Mouse (Mus musculus) hindbrain, embryonic 12.5 days (tissue): ENCODE data around the gene Hoxa13. TPM values are rescaled to one million over a fixed set of nuclear protein-coding genes. Genes with fewer than 3 reads are reported as not detected.

ENCODE experiments used
- ATAC-seq: fragments of 200-750 bp; cut with Nextera tagmentation; 2 replicates; pipeline ENCODE4 v1.8.0; 2017; ENCODE audit warnings: moderate TSS enrichment; ENCODE audit not compliant: low FRiP score
- H3K27ac ChIP-seq: fragments of 300-500 bp; sonication (generic); 2 replicates; pipeline ENCODE4 v1.5.1; 2016; ENCODE audit warnings: mild to moderate bottlenecking
- H3K27me3 ChIP-seq: fragments of 300-500 bp; sonication (generic); 2 replicates; pipeline ENCODE4 v1.6.1; 2016; ENCODE audit warnings: mild to moderate bottlenecking
- H3K36me3 ChIP-seq: fragments of 300-500 bp; sonication (generic); 2 replicates; pipeline ENCODE4 v1.6.1; 2016; ENCODE audit warnings: mild to moderate bottlenecking
- H3K4me1 ChIP-seq: fragments of 300-500 bp; sonication (generic); 2 replicates; pipeline ENCODE4 v1.6.1; 2016
- H3K4me2 ChIP-seq: fragments of 300-500 bp; sonication (generic); replicated peaks from 2 replicates; pipeline ENCODE4 v1.6.1; 2016; ENCODE audit warnings: mild to moderate bottlenecking
- H3K4me3 ChIP-seq: fragments of 300-500 bp; sonication (generic); 2 replicates; pipeline ENCODE4 v1.5.1; 2016; ENCODE audit warnings: mild to moderate bottlenecking
- H3K9ac ChIP-seq: fragments of 300-500 bp; sonication (generic); 2 replicates; pipeline ENCODE4 v1.6.1; 2016; ENCODE audit warnings: mild to moderate bottlenecking, moderate library complexity
- H3K9me3 ChIP-seq: fragments of 300-500 bp; sonication (generic); replicated peaks from 2 replicates; pipeline ENCODE4 v1.6.1; 2016; ENCODE audit warnings: mild to moderate bottlenecking
- WGBS: fragments of 180-500 bp; shearing (Covaris S2); methylation state at CpG from one replicate; pipeline ENCODE4 v1.1.7; 2016; 5-methylcytosine and 5-hydroxymethylcytosine counted together
- polyA plus RNA-seq: library from polyadenylated mRNA; unstranded; fragments of >200 nt; fragmentation: Nextera tagmentation; extraction: Ambion mirVana; gene quantifications from 2 replicates; pipeline ENCODE4 v1.2.1, GENCODE M21; 2016

The Hoxa13 gene
- polyA plus RNA-seq, 1 experiment from 2014 or later: not detected

GRCm38 (mm10) chr6:52228475-52229465, 31.9 kb downstream of the Hoxa13 start:
- no peak overlapping the region for H3K9ac ChIP-seq
- H3K4me1 ChIP-seq: 0 out of 2 replicates have a peak, but pooled peaks cover 4% of the 10 kb centered on the region
- H3K4me3 ChIP-seq: no peak overlapping the region
- peaks cover 94% of the 10 kb centered on the region for H3K27me3 ChIP-seq
- H3K27ac ChIP-seq: no peak overlapping the region
- ATAC-seq: no peak
- H3K9me3 ChIP-seq: no peaks in the 10 kb centered on the region
- no peak overlapping the region for H3K4me2 ChIP-seq
- no peaks in the 10 kb centered on the region for H3K36me3 ChIP-seq
- 1% methylated on average over 38 of the region's 38 CpGs for WGBS

DNA sequence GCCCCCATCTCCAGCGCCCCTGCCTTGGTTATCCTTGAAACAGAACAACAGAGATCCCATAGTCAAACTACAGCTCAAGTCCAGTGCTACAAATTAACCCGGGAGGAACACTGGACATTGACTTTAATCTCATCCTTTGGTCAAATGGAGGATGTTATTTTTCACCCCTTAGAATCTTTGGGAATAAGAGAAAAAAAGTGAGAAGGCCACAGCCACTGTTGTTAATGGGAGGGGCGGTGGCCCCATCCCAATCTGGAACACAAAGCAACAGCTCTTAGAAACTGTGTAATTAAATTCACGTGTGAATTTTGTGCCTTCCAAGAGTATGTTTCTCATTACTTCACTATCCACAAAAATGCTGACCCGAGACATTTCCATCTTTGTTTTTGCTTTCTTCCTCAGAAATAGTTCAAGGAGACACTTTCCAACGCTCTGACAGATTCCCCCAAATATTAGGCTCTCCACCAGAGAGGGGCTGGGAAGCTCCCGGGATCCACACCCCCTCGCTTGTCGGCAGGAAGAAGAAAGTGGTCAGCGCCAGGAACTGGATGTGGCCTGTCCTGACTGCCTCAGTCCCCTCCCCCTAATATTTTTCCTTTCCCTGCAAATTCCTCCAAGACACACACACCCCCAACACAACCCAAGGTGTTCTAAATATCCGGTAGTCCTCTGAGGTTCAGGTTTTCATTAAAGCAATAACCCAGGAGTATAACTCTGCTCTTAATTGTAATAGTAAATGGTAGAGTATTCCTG, 33.0 kb downstream of the Hoxa13 start:
- ATAC-seq: no peak
- Histone ChIP-seq H3K27ac (no peak overlapping the region), H3K4me3 (no peak overlapping the region), H3K36me3 (no peaks in the 10 kb centered on the region), H3K4me1 (0 out of 2 replicates have a peak, but pooled peaks cover 4% of the 10 kb centered on the region), H3K9ac (no peak overlapping the region), H3K27me3 (peaks cover 94% of the 10 kb centered on the region), H3K9me3 (no peaks in the 10 kb centered on the region), H3K4me2 (no peak overlapping the region)
- 4% methylated on average over 11 of the region's 11 CpGs for WGBS

DNA sequence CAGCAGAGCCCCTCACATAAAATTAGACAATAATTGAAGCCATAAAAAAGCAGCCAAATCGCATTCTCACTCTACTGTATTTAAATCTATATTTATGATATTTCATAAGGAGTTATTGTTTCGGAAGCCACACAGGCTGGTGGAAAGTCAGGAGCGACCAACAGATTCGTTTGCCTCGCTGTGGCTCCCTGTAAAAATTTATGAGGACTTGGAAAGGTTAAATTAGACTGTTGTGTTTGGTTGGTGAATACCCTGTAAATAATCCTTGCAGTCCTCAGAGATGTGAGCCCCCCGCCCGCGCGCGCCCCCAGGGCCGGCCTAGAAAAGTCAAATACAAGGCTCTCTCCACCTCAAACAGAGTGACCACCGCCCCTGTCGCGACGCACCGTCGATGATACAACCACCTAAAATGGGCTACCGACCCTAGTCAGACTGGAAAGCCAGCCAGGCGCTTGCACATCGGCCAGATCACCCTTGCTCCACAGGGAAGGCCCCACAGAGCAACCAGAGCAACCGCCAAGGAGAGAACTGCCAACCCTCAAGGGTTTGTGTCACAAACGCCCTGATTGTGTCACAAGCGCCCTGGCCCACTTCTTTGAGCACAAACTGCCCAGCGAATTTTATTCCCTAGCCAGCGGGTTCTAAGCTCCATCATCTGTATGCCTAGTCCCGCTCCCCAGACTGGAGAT, 34.0 kb downstream of the Hoxa13 start:
- H3K9ac ChIP-seq: no peak overlapping the region
- no peak for ATAC-seq
- WGBS: 2% methylated on average over 26 of the region's 26 CpGs
- H3K4me2 ChIP-seq: no peak overlapping the region
- no peaks in the 10 kb centered on the region for H3K36me3 ChIP-seq
- H3K4me3 ChIP-seq: no peak overlapping the region
- peaks cover 94% of the 10 kb centered on the region for H3K27me3 ChIP-seq
- no peak overlapping the region for H3K27ac ChIP-seq
- no peaks in the 10 kb centered on the region for H3K9me3 ChIP-seq
- H3K4me1 ChIP-seq: peaks cover 6% of the 10 kb centered on the region; the same call in 1 of the 2 replicates

- Histone ChIP-seq H3K27me3 (peaks cover 97% of the 10 kb centered on the region), H3K9ac (no peak overlapping the region), H3K4me1 (peaks cover 12% of the 10 kb centered on the region; the same call in 1 of the 2 replicates), H3K9me3 (no peaks in the 10 kb centered on the region), H3K27ac (no peak overlapping the region), H3K4me3 (peak overlapping the region; percentile 8), H3K4me2 (no peak overlapping the region), H3K36me3 (no peaks in the 10 kb centered on the region)
- no peak for ATAC-seq
- WGBS: 1% methylated on average over 69 of the region's 69 CpGs
These were observed 34.8 kb downstream of the Hoxa13 start for GRCm38 (mm10) chr6:52225612-52226568.

GRCm38 (mm10) chr6:52224895-52225611, 35.6 kb downstream of the Hoxa13 start:
- Histone ChIP-seq H3K9me3 (no peaks in the 10 kb centered on the region), H3K4me3 (no peak overlapping the region; the same call in 1 of the 2 replicates), H3K4me1 (peaks cover 12% of the 10 kb centered on the region; the same call in 1 of the 2 replicates), H3K9ac (no peak overlapping the region), H3K27ac (no peak overlapping the region), H3K4me2 (no peak overlapping the region), H3K36me3 (no peaks in the 10 kb centered on the region), H3K27me3 (peaks cover 97% of the 10 kb centered on the region)
- no peak for ATAC-seq
- 2% methylated on average over 36 of the region's 36 CpGs for WGBS

DNA sequence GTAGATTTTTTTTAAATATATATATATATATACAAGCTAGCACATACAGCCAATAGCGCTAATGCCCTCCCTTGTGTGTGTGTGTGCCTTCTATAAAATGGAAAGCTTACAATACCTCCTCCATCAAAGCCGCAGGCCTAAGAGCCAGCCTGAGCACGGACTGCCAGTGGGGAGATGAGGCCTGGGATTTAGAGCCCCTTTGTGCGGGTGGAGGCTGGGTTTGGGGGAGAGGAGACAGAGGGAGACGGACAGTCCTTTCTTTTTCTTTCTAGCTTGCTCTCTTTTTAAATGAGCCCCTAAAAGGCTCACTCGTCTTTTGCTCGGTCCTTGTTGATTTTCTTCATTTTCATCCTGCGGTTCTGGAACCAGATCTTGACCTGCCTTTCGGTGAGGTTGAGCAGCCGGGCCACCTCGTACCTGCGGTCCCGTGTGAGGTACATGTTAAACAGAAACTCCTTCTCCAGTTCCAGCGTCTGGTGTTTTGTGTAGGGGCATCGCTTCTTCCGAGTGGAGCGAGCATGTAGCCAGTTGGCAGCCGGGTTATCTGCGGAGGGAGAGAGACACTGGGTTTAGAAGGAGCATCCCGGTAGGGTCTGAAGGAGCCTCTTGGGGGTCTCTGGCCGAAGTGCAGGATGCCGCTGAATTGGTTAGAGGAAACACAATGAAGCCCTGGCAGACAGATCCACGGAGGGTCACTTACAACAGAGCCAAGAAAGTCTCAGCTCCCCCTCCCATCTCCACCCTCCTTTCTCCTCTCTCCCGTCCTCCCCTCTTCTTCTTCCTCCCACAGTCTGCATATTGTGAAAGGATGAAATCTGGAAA, 36.5 kb downstream of the Hoxa13 start:
- H3K4me2 ChIP-seq: no peak overlapping the region
- H3K9me3 ChIP-seq: no peaks in the 10 kb centered on the region
- WGBS: 1% methylated on average over 24 of the region's 24 CpGs
- H3K9ac ChIP-seq: no peak overlapping the region
- H3K4me1 ChIP-seq: peaks cover 12% of the 10 kb centered on the region; the same call in 1 of the 2 replicates
- no peaks in the 10 kb centered on the region for H3K36me3 ChIP-seq
- no peak for ATAC-seq
- peaks cover 98% of the 10 kb centered on the region for H3K27me3 ChIP-seq
- no peak overlapping the region for H3K27ac ChIP-seq
- no peak overlapping the region for H3K4me3 ChIP-seq

- no peak overlapping the region for H3K9ac ChIP-seq
- H3K4me2 ChIP-seq: no peak overlapping the region
- H3K27me3 ChIP-seq: peaks cover 100% of the 10 kb centered on the region
- H3K4me1 ChIP-seq: peaks cover 12% of the 10 kb centered on the region; the same call in 1 of the 2 replicates
- H3K27ac ChIP-seq: no peak overlapping the region
- H3K4me3 ChIP-seq: no peak overlapping the region
- ATAC-seq: no peak
- 14% methylated on average over 13 of the region's 13 CpGs for WGBS
- no peaks in the 10 kb centered on the region for H3K9me3 ChIP-seq
- H3K36me3 ChIP-seq: no peaks in the 10 kb centered on the region
These were observed 38.0 kb downstream of the Hoxa13 start for GRCm38 (mm10) chr6:52222729-52223128.

DNA sequence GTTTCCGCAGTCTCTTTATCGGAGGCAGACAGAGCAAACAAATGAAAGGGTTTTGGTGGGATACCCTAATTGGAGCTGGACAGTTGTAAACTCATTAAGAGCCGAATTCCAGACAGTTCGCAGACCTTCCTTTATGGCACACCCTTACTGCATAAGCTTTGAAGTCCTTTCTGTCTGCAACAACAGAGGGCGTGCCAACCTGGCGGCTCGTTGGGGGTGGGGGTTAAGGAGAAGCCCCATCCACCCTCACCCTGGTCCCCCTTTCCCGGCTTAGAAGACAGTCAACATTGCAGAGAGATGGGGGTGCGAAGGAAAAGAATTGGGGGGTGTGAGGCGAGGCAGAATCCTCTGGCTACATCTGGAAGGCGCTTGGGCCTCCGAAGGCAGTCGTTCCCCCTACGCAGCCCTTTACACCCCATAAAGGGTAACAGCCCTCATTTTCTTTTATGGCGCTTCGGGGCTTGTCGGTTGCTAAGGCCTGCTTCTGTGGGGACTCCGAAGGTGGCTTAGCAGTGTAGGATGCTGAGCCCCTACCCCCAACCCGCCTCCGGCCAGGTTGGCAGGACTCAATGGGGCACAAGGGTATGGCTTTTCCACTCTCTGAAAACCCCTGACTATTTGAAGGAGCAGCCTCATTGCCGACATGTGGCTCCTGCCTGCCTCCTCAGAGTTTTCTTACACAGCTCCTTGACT, 38.5 kb downstream of the Hoxa13 start:
- H3K36me3 ChIP-seq: no peaks in the 10 kb centered on the region
- no peak overlapping the region for H3K9ac ChIP-seq
- H3K9me3 ChIP-seq: no peaks in the 10 kb centered on the region
- H3K4me2 ChIP-seq: peak overlapping the region; percentile 66
- H3K4me3 ChIP-seq: peak overlapping the region; percentile 38; the same call in 1 of the 2 replicates
- peaks cover 100% of the 10 kb centered on the region for H3K27me3 ChIP-seq
- WGBS: 4% methylated on average over 21 of the region's 21 CpGs
- H3K4me1 ChIP-seq: peaks cover 16% of the 10 kb centered on the region; the same call in 1 of the 2 replicates
- ATAC-seq: peak; percentile 9; the same call in 1 of the 2 replicates
- H3K27ac ChIP-seq: no peak overlapping the region

DNA sequence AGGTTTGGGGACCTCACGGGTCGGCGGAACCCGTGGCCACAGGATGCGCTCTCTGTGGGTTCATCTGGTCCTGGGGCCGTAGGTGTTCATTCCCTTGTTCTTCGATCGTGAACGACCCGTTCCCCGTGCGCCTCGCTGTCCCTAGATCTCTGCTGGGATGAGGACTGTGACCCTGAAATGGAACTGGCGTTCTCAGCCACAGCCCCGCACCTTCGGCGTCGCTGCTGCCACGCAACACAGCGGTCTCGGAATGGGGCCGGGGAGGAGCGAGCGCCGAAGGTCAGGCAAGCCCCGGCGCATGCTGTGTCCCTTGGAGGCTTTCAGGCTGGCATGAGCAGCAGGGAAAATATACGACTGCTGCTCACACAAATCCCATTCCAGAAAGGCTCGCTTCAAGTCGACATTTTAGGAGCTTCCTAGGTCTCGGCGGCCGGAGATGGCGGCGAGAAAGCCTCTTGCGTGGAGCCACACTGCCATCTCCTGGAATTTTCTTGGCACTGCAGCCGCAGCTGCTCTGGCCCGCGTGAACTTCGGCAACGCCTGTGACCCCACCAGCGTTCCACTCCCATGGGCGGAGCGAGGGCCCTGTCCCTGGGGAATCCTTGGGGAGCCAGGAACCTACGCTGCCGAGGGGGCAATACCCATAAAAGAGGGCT, 39.2 kb downstream of the Hoxa13 start, which contains the start of gene Hoxa7:
Gene Hoxa7 (minus strand): TSS at position 518 of the 656 bp plus-strand sequence.
- under 1% methylated on average over 46 of the region's 46 CpGs for WGBS
- Histone ChIP-seq H3K9ac (peak within 1 kb of the TSS; percentile 47), H3K36me3 (no peaks in the 10 kb centered on the region), H3K9me3 (no peaks in the 10 kb centered on the region), H3K27me3 (peaks cover 100% of the 10 kb centered on the region), H3K4me2 (peak within 1 kb of the TSS; percentile 66), H3K27ac (no peak within 1 kb of the TSS), H3K4me1 (peaks cover 21% of the 10 kb centered on the region), H3K4me3 (peak within 1 kb of the TSS; percentile 38)
- ATAC-seq: peak; percentile 64
